Mouse (Mus musculus) adrenal gland, adult 10 weeks (tissue): ENCODE data around the gene Angpt4. TPM values are rescaled to one million over a fixed set of nuclear protein-coding genes. Genes with fewer than 3 reads are reported as not detected.

Experiments
- polyA plus RNA-seq: library from polyadenylated mRNA; stranded (reverse); fragments of 350-450 nt; fragmentation: Illumina TruSeq; extraction: RNeasy Lipid Tissue Mini Kit (QIAGEN cat#74804); gene quantifications from one replicate; pipeline ENCODE4 v1.2.3, GENCODE M21; 2014; ENCODE audit warnings: low read depth, low replicate concordance

Gene Angpt4
- polyA plus RNA-seq, result not detected

DNA sequence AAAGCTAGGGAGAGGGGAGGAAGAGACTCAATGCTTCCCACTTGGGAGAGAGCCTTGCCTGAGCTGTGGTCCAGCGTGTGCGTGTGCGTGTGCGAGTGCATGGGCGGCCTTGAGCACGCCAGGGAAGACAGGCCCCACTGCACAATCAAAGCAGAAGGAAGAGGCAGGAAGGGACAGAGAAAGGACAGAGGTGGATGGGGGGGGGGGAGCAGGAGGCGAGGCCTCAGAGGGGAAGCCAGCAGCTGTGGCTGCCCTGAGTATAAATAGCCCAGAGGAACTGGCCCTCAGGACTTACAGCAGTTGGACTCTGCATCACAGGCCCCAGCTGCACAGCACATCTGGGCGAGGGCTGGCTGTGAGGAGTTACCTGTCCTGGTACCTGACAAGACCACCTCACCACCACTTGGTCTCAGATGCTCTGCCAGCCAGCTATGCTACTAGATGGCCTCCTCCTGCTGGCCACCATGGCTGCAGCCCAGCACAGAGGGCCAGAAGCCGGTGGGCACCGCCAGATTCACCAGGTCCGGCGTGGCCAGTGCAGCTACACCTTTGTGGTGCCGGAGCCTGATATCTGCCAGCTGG, at the start of gene Angpt4:
Gene Angpt4, plus strand, starts transcription at position 292 of the 582 bp plus-strand sequence.

DNA sequence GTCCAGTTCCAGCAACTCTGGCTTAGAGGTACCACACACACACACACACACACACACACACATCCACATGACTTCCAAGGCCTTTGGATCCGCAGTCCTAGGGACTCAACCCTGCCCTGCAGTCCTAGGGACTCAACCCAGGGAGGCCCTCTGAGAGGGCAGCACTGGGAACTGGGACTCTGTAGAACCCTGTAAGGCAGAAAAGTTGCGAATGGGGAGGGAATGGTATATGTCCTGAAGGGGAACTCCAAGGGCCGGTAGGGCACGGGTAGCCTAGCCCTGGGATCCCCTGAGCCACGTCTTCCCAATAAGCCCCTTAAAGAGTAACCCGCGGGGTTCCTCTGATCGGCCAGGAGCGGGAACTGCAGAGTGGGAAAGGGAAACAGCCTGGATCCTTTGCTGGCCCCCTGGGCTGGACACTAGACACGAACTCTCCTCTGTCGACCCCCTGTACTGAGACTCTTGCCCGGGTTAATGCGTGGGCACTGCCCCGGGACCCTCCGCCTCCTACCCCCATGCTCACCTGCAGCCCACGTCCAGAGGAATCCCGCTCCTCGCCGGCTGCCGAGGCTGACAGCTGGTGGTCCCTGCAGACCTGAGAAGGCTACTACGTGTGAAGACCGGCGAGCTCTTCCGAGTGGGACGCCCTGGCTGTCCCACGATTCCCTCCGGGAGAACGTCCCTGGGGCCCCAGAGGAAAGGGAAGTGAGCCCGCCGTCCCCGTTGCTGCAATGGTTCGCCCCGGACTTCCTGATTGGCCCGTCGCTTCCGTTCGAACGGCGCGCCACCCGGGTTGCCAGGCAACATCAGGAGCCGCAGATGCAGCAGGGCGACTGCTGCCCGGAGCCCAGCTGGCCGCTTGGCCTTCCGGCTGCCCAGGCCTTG, 68.7 kb downstream of the Angpt4 start, which contains the start of gene Fam110a:
Gene Fam110a, minus strand, starts transcription at position 750 of the 885 bp plus-strand sequence.

Other genes starting within 250 kb of the Angpt4 start
- not detected for gene Rad21l, start 242.7 kb upstream of the Angpt4 start, polyA plus RNA-seq
- not detected for gene Tmem74b, start 209.2 kb upstream of the Angpt4 start, polyA plus RNA-seq
- gene Psmf1, start 167.0 kb upstream of the Angpt4 start, polyA plus RNA-seq, result 11.2 TPM
- gene Rspo4, start 68.3 kb upstream of the Angpt4 start, polyA plus RNA-seq, result not detected
- gene Fam110a, start 69.0 kb downstream of the Angpt4 start, polyA plus RNA-seq, result 0.76 TPM
- gene Slc52a3, start 85.3 kb downstream of the Angpt4 start, polyA plus RNA-seq, result 0.64 TPM
- not detected for gene Scrt2, start 170.3 kb downstream of the Angpt4 start, polyA plus RNA-seq
- gene Srxn1, start 194.3 kb downstream of the Angpt4 start, polyA plus RNA-seq, result 277 TPM
- gene Tcf15, start 232.4 kb downstream of the Angpt4 start, polyA plus RNA-seq, result not detected